Mouse (Mus musculus) forebrain, embryonic 12.5 days (tissue): ENCODE results near the gene Adamts9. TPM values are rescaled to one million over a fixed set of nuclear protein-coding genes. Genes with fewer than 3 reads are reported as not detected.

Source experiments
- ATAC-seq: fragments of 200-750 bp; cut with Nextera tagmentation; 2 replicates; pipeline ENCODE4 v1.8.0; 2017; ENCODE audit warnings: moderate TSS enrichment; ENCODE audit not compliant: low FRiP score
- H3K27ac ChIP-seq: fragments of 300-500 bp; sonication (generic); 2 replicates; pipeline ENCODE4 v1.5.1; 2016; ENCODE audit warnings: mild to moderate bottlenecking
- H3K27me3 ChIP-seq: fragments of 300-500 bp; sonication (generic); 2 replicates; pipeline ENCODE4 v1.6.1; 2016; ENCODE audit warnings: mild to moderate bottlenecking
- H3K36me3 ChIP-seq: fragments of 300-500 bp; sonication (generic); replicated peaks from 2 replicates; pipeline ENCODE4 v1.6.1; 2016; ENCODE audit warnings: mild to moderate bottlenecking
- H3K4me1 ChIP-seq: fragments of 300-500 bp; sonication (generic); 2 replicates; pipeline ENCODE4 v1.6.1; 2016
- H3K4me2 ChIP-seq: fragments of 300-500 bp; sonication (generic); 2 replicates; pipeline ENCODE4 v1.6.1; 2016; ENCODE audit warnings: mild to moderate bottlenecking, moderate library complexity
- H3K4me3 ChIP-seq: fragments of 300-500 bp; sonication (generic); replicated peaks from 2 replicates; pipeline ENCODE4 v1.5.1; 2016; ENCODE audit warnings: mild to moderate bottlenecking
- H3K9ac ChIP-seq: fragments of 300-500 bp; sonication (generic); 2 replicates; pipeline ENCODE4 v1.6.1; 2016; ENCODE audit warnings: mild to moderate bottlenecking
- H3K9me3 ChIP-seq: fragments of 300-500 bp; sonication (generic); 2 replicates; pipeline ENCODE4 v1.6.1; 2016
- WGBS: fragments of 180-500 bp; shearing (Covaris S2); methylation state at CpG from one replicate; pipeline ENCODE4 v1.1.7; 2016; 5-methylcytosine and 5-hydroxymethylcytosine counted together
- polyA plus RNA-seq: library from polyadenylated mRNA; unstranded; fragments of >200 nt; fragmentation: Nextera tagmentation; extraction: Ambion mirVana; gene quantifications from 2 replicates; pipeline ENCODE4 v1.2.1, GENCODE M21; 2016

Gene Adamts9
- polyA plus RNA-seq, 1 experiment from 2014 or later = 2.1 TPM

DNA sequence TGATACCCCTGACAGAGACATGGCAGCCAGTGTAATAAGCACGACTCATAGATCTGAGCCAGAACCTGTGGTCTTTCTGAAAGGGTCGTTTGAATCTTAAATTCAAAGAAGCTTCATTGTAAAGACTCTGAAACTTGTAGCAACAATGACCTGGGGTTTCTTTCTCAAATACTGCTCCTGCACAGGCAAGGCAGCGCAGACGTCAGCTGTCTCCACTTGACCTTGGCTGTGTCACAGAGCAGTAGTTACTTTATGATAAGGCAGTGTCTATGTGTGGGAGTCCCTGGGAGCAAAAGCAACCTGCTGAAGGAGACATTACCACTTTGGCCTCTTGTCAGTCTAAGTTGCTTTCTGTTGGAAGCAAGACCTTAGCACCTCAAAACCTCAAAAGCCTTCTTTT lies 96.7 kb downstream of the Adamts9 start:
- no peak for ATAC-seq
- Histone ChIP-seq H3K36me3 (no peaks in the 10 kb centered on the region), H3K4me1 (peaks cover 8% of the 10 kb centered on the region), H3K27me3 (no peaks in the 10 kb centered on the region), H3K9me3 (no peaks in the 10 kb centered on the region), H3K9ac (no peak overlapping the region), H3K4me3 (no peak overlapping the region), H3K27ac (no peak overlapping the region), H3K4me2 (no peak overlapping the region)
- WGBS = 57% methylated on average over 4 of the region's 4 CpGs

DNA sequence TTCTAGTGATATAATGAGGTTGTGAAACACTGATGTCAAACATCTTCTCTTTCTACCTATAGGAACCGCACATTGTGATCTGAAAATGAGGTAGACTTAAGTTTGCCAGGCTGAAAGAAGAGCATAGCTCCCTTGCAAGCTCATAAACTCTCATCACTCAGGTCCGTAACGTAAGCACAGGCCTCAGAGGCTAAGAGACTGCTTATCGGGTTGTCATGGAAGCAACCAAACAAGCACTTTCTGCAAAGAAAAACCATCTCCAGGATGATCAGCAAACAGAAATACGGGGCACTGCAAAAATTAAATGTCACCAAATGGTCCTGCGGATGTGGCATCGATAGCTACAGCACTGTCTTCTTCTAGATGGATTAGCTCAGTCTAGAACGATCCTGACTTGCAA lies 97.4 kb downstream of the Adamts9 start:
- Histone ChIP-seq H3K27ac (no peak overlapping the region), H3K9me3 (no peaks in the 10 kb centered on the region), H3K4me3 (no peak overlapping the region), H3K4me2 (no peak overlapping the region), H3K27me3 (no peaks in the 10 kb centered on the region), H3K36me3 (no peaks in the 10 kb centered on the region), H3K4me1 (peaks cover 8% of the 10 kb centered on the region), H3K9ac (no peak overlapping the region)
- ATAC-seq = no peak
- WGBS = 91% methylated on average over 8 of the region's 8 CpGs

DNA sequence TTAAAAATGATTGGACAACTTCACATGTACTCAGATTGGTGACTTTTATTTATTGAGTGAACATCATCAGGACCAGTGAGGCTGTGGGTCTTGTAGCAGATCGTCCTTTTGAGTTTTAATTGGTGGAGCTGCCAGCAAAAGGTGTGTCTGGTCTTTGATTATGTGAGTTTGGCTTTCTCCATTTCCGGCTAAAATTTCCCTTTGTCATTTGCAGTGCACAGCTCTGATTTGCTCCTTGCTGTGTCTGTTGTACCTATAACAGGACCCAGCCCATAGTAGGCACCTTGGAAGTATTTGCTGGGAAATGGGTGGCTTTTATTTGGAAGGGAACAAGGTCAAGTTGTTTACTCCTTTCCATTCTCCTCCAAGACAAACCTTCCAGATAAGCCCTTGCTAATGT lies 99.8 kb downstream of the Adamts9 start:
- Histone ChIP-seq H3K9ac (no peak overlapping the region), H3K9me3 (no peaks in the 10 kb centered on the region), H3K27ac (no peak overlapping the region), H3K36me3 (no peaks in the 10 kb centered on the region), H3K27me3 (no peaks in the 10 kb centered on the region), H3K4me2 (no peak overlapping the region), H3K4me3 (no peak overlapping the region), H3K4me1 (no peaks in the 10 kb centered on the region)
- no peak for ATAC-seq
- 85% methylated on average over 2 of the region's 2 CpGs for WGBS

DNA sequence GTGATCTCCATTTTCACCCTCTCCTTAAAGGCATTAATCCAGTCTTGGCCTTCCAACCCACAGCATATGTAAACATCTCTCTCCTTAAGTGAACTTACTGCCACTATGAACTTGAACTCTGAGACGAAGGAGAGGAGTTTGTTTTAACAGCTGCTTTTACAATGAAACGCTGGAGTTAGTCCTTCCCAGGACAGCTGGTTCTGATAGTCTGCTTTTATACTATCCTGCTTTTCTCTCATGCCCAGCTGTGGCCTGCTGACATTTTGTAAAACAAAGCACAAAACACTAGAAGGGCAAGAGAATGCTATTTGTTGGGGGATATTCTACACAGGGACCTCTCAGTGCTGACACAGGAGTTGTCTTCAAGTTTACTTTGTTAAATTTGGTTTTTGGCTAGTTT lies 101.3 kb downstream of the Adamts9 start:
- no peaks in the 10 kb centered on the region for H3K36me3 ChIP-seq
- no peaks in the 10 kb centered on the region for H3K9me3 ChIP-seq
- H3K4me3 ChIP-seq = no peak overlapping the region
- no peak for ATAC-seq
- no peaks in the 10 kb centered on the region for H3K4me1 ChIP-seq
- H3K4me2 ChIP-seq = no peak overlapping the region
- H3K27ac ChIP-seq = no peak overlapping the region
- WGBS = 18% methylated on average over 2 of the region's 2 CpGs
- H3K27me3 ChIP-seq = no peaks in the 10 kb centered on the region
- no peak overlapping the region for H3K9ac ChIP-seq

DNA sequence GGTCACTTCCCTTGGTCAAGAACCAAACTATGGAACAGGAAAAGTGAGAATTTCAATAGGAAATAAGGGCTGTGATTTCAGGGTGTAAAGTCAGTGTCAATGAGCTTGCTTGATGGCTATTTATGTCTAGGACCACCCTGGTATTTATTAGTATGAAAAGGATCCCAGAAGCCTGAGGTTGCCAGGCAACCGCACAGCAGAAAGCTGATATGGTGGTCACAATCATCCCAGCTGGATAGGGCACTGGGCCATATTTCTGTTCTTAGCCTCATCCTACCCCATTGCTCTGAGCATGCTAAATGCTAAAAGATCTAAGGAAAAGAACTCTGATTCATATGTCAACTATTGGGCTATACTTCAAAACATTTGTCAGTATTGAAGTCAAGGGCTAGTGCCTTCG lies 112.2 kb downstream of the Adamts9 start:
- Histone ChIP-seq H3K4me2 (no peak overlapping the region), H3K4me3 (no peak overlapping the region), H3K4me1 (no peaks in the 10 kb centered on the region), H3K9me3 (no peaks in the 10 kb centered on the region), H3K27ac (no peak overlapping the region), H3K36me3 (no peaks in the 10 kb centered on the region), H3K27me3 (no peaks in the 10 kb centered on the region), H3K9ac (no peak overlapping the region)
- no peak for ATAC-seq
- 91% methylated on average over 2 of the region's 2 CpGs for WGBS

DNA sequence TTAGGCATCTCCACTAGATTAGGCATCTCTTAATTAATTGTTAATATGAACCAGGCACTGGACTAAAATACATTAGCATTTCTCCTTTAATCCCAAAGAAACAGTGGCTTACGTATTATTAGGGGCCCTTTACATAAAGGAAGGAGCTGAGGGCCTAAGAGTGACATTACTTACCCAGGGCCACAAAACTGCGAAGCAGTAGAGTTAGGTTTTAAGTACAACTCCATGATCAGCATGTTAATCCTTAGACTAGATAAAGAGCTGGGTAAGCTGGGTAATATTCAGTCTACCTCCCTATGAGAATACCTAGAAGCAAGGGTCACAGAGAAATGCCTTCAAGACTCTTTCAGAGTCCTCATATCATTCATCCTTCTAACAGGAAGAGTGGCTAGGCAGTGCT lies 114.1 kb downstream of the Adamts9 start:
- Histone ChIP-seq H3K9ac (no peak overlapping the region), H3K9me3 (no peaks in the 10 kb centered on the region), H3K36me3 (no peaks in the 10 kb centered on the region), H3K27ac (no peak overlapping the region), H3K4me3 (no peak overlapping the region), H3K4me2 (no peak overlapping the region), H3K27me3 (no peaks in the 10 kb centered on the region), H3K4me1 (no peaks in the 10 kb centered on the region)
- ATAC-seq = no peak
- 83% methylated on average over 2 of the region's 2 CpGs for WGBS

DNA sequence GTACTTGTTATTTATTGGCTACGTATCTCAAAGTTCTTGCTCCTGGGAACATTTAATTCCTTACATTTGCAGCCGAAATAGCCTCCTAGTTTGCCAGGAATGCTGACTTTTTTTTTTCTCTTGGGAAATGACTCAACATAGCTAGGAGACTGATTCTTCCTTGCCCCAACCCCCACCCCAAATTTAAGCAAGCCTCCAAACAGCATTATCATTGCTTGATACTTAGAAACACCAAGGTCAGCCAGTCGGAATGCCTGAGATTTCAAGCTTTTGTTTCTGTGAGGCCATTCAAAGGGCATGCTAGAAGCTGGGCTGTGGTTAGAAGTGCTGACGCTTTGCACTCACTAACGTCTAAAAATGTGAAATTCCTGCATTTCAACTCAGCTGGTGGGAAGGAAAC lies 115.9 kb downstream of the Adamts9 start:
- Histone ChIP-seq H3K9me3 (no peaks in the 10 kb centered on the region), H3K4me3 (no peak overlapping the region), H3K36me3 (no peaks in the 10 kb centered on the region), H3K9ac (no peak overlapping the region), H3K4me2 (no peak overlapping the region), H3K27ac (no peak overlapping the region), H3K27me3 (0 out of 2 replicates have a peak, but pooled peaks cover 7% of the 10 kb centered on the region), H3K4me1 (no peaks in the 10 kb centered on the region)
- ATAC-seq = no peak
- WGBS = 46% methylated on average over 5 of the region's 5 CpGs

DNA sequence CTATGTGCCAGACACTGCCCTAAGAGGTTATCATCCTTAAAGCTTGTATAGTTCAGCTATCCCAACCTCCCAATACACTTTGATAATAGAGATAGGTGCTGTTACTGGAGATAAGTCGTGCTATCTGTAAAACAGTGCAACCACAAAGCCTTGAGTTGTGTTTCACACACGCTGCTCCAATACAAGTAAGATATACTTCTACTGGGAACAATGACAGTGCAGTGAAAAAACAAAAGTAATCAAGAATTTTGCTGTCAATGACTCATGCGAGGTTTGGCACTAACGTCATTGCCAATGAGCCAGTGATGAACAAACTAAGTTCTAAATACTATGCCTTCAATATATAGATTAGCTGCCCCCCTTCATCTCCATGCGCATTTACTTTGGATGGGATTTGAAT lies 116.7 kb downstream of the Adamts9 start:
- WGBS = 89% methylated on average over 5 of the region's 5 CpGs

DNA sequence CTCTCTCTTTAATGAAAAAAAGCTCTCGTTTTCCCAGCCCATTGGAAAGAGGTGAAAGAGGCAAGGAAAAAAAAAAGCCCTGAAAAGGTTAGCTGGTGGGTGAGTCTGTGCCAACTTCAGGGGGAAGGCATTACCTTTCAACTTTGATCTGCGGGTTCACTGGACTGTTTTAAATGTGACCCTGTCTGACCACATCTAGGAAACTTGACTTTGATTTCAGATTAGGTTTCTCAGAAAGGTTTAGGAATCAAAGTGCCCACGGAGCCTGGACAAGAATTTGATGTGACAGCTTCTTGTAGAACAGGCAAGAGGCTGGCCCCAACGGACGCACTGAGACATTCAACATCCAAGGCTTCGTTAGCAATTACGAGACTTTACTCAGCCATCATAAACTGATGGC lies 119.3 kb downstream of the Adamts9 start:
- WGBS = 49% methylated on average over 7 of the region's 7 CpGs
- Histone ChIP-seq H3K27ac (no peak overlapping the region), H3K4me3 (no peak overlapping the region), H3K4me1 (peaks cover 13% of the 10 kb centered on the region), H3K4me2 (no peak overlapping the region), H3K9me3 (no peaks in the 10 kb centered on the region), H3K27me3 (0 out of 2 replicates have a peak, but pooled peaks cover 8% of the 10 kb centered on the region), H3K36me3 (no peaks in the 10 kb centered on the region), H3K9ac (no peak overlapping the region)
- no peak for ATAC-seq

More for the DNA sequence above, 116.7 kb downstream of the Adamts9 start:
- no peak overlapping the region for H3K9ac ChIP-seq
- no peak overlapping the region for H3K4me3 ChIP-seq
- no peak for ATAC-seq
- H3K9me3 ChIP-seq = no peaks in the 10 kb centered on the region
- peaks cover 8% of the 10 kb centered on the region for H3K4me1 ChIP-seq
- H3K27ac ChIP-seq = no peak overlapping the region
- 0 out of 2 replicates have a peak, but pooled peaks cover 7% of the 10 kb centered on the region for H3K27me3 ChIP-seq
- no peak overlapping the region for H3K4me2 ChIP-seq
- H3K36me3 ChIP-seq = no peaks in the 10 kb centered on the region

DNA sequence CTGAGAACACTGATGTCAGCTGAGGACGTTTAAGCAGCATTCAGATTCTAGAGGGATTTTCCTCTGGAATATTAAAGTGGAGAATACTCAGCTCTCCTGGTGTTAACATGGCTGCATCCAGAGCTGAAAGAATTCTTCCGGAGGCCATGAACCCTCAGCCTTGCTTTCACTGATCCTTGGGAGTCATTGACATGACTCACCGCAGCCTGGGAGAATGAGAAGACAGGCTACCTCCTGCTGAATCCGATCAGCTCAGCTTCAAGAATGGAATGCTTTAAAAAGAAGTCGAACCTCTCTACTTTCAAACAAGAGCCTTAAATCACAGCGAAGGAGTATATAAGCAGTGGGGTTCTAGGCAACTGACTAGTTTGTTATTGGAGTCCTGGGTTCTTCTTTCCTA lies 121.3 kb downstream of the Adamts9 start:
- Histone ChIP-seq H3K27me3 (peaks cover 15% of the 10 kb centered on the region; the same call in 1 of the 2 replicates), H3K9me3 (no peaks in the 10 kb centered on the region), H3K4me2 (no peak overlapping the region), H3K27ac (no peak overlapping the region), H3K4me1 (peaks cover 19% of the 10 kb centered on the region), H3K4me3 (no peak overlapping the region), H3K36me3 (no peaks in the 10 kb centered on the region), H3K9ac (no peak overlapping the region)
- ATAC-seq = no peak
- WGBS = 31% methylated on average over 6 of the region's 6 CpGs

DNA sequence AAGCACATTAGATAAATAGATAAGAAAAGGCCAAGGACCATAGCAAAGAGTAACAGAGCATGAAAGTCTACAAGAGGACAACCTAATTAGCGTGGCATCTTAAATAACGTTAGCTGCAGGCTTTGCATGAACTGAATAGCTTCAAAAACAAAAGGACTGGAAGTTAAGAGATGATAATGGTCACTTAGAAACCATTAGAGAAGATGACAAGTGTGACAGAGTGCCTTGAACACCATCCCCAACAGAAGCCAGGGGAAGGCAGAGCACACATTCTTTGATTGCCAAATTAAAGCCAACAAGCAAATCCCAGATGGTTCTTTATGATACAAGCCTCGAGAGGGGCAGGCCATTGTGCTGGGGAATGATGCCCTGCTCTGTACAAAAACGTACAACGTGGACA lies 121.7 kb downstream of the Adamts9 start:
- ATAC-seq = no peak
- Histone ChIP-seq H3K36me3 (no peaks in the 10 kb centered on the region), H3K4me3 (no peak overlapping the region), H3K4me2 (no peak overlapping the region), H3K27me3 (peaks cover 18% of the 10 kb centered on the region; the same call in 1 of the 2 replicates), H3K4me1 (peaks cover 21% of the 10 kb centered on the region), H3K27ac (no peak overlapping the region), H3K9ac (no peak overlapping the region), H3K9me3 (no peaks in the 10 kb centered on the region)
- WGBS = 16% methylated on average over 5 of the region's 5 CpGs

DNA sequence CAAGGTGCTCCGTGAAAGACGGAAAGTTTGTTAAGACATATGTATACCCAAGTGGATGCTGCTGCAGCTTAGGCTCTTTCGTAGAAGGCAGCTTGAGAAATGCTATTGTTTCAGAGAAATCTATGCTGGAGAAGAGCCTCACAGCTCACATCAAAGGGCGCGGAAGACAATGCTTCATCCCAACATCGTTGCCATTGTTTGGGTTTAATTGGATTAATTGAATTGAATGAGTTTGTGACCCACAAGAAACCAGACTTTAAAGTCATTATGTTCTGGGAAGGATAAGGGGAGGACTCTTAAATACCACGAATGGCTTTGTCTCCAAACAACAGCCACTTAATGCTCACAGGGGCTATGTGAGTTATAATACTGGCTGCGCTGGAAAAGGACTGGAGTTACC lies 125.6 kb downstream of the Adamts9 start:
- no peak for ATAC-seq
- no peak overlapping the region for H3K4me3 ChIP-seq
- 14% methylated on average over 8 of the region's 8 CpGs for WGBS
- no peak overlapping the region for H3K4me2 ChIP-seq
- H3K4me1 ChIP-seq = peaks cover 29% of the 10 kb centered on the region
- no peaks in the 10 kb centered on the region for H3K9me3 ChIP-seq
- no peak overlapping the region for H3K9ac ChIP-seq
- H3K27me3 ChIP-seq = peaks cover 18% of the 10 kb centered on the region
- H3K36me3 ChIP-seq = no peaks in the 10 kb centered on the region
- H3K27ac ChIP-seq = no peak overlapping the region

DNA sequence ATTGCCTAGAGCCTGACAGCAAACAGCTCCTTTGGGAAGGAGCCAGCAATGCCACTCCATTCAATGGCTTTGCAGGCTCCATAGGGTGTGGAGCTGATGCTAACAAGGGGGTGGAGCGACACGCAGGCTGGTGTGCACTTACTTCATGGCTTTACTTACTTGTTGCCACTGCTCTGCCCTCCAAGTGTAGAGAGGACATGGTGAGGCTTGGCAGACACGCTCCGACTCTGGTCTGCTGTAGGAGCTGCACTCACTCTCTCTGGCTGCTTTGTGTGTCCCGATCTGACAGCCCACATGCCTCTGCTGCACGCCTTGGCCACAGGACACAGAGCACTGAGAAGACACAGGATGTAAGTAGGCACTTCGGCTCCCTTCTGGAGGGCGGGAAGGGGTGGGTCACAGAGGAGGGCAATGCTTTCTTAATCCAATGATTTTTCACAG lies 127.0 kb downstream of the Adamts9 start, which contains the start of gene A730049H05Rik:
A730049H05Rik (plus strand) TSS at position 168 of the 441 bp plus-strand sequence.
- no peak within 1 kb of the TSS for H3K4me3 ChIP-seq
- H3K9ac ChIP-seq = no peak within 1 kb of the TSS
- peaks cover 17% of the 10 kb centered on the region for H3K27me3 ChIP-seq

More for the DNA sequence above, 127.0 kb downstream of the Adamts9 start, which contains the start of gene A730049H05Rik:
- Histone ChIP-seq H3K36me3 (no peaks in the 10 kb centered on the region), H3K27ac (no peak within 1 kb of the TSS), H3K4me1 (peaks cover 18% of the 10 kb centered on the region), H3K4me2 (peak within 1 kb of the TSS; percentile 31), H3K9me3 (no peaks in the 10 kb centered on the region)
- ATAC-seq = no peak
- WGBS = 5% methylated on average over 8 of the region's 8 CpGs
